Mouse (Mus musculus) kidney, adult 18-20 months (tissue): ENCODE data around the gene St6galnac4.
A peak's percentile ranks its signal among the peaks of the same experiment; 100 is the strongest.

Experiments
- DNase-seq: peaks from one replicate; pipeline ENCODE4 v3.0.0; 2021

Gene St6galnac4

GRCm38 (mm10) chr2:32586871-32587351 is at the start of gene St6galnac4:
St6galnac4 (plus strand) TSS chr2:32587095.
- DNase-seq, result peak; percentile 83

GRCm38 (mm10) chr2:32537360-32537905 is 49.5 kb upstream of the St6galnac4 start:
- peak; percentile 60 for DNase-seq

- no peak for DNase-seq
These were observed 49.0 kb upstream of the St6galnac4 start for GRCm38 (mm10) chr2:32537941-32538340.

- DNase-seq, result no peak
These were observed 48.4 kb upstream of the St6galnac4 start for GRCm38 (mm10) chr2:32538461-32538860.

- DNase-seq, result no peak
These were observed 47.4 kb upstream of the St6galnac4 start for GRCm38 (mm10) chr2:32539452-32539981.

- no peak for DNase-seq
These were observed 45.5 kb upstream of the St6galnac4 start for GRCm38 (mm10) chr2:32541333-32541908.

- DNase-seq, result no peak
These were observed 44.8 kb upstream of the St6galnac4 start for GRCm38 (mm10) chr2:32541986-32542573.

GRCm38 (mm10) chr2:32543031-32543449 is 43.9 kb upstream of the St6galnac4 start:
- DNase-seq, result no peak

GRCm38 (mm10) chr2:32546951-32547350 is 39.9 kb upstream of the St6galnac4 start:
- no peak for DNase-seq

GRCm38 (mm10) chr2:32547380-32547779 is 39.5 kb upstream of the St6galnac4 start:
- no peak for DNase-seq

- peak; percentile 63 for DNase-seq
These were observed 38.7 kb upstream of the St6galnac4 start for GRCm38 (mm10) chr2:32547964-32548739.

- no peak for DNase-seq
These were observed 37.7 kb upstream of the St6galnac4 start for GRCm38 (mm10) chr2:32549171-32549570.

GRCm38 (mm10) chr2:32549764-32550163 is 37.1 kb upstream of the St6galnac4 start:
- DNase-seq, result no peak

- DNase-seq, result no peak
These were observed 35.7 kb upstream of the St6galnac4 start for GRCm38 (mm10) chr2:32551236-32551635.

- no peak for DNase-seq
These were observed 33.2 kb upstream of the St6galnac4 start for GRCm38 (mm10) chr2:32553592-32554148.

GRCm38 (mm10) chr2:32555484-32555883 is 31.4 kb upstream of the St6galnac4 start:
- peak; percentile 31 for DNase-seq

- no peak for DNase-seq
These were observed 30.9 kb upstream of the St6galnac4 start for GRCm38 (mm10) chr2:32556019-32556418.

GRCm38 (mm10) chr2:32559570-32559969 is 27.3 kb upstream of the St6galnac4 start:
- DNase-seq, result no peak

GRCm38 (mm10) chr2:32566536-32567063 is 20.3 kb upstream of the St6galnac4 start:
- DNase-seq, result peak; percentile 75

GRCm38 (mm10) chr2:32568149-32568548 is 18.7 kb upstream of the St6galnac4 start:
- no peak for DNase-seq

- no peak for DNase-seq
These were observed 18.0 kb upstream of the St6galnac4 start for GRCm38 (mm10) chr2:32568941-32569340.

- peak; percentile 90 for DNase-seq
These were observed 16.0 kb upstream of the St6galnac4 start, which contains the start of gene Dpm2 for GRCm38 (mm10) chr2:32570698-32571494. Dpm2 (plus strand) TSS chr2:32570858.
